Mouse (Mus musculus) hindbrain, embryonic 16.5 days (tissue): ENCODE results near the gene Zcchc13. TPM values are rescaled to one million over a fixed set of nuclear protein-coding genes. Genes with fewer than 3 reads are reported as not detected.

Experiments used
- ATAC-seq: fragments of 200-750 bp; cut with Nextera tagmentation; 2 replicates; pipeline ENCODE4 v1.8.0; 2017; ENCODE audit warnings: moderate TSS enrichment, moderate library complexity
- H3K27ac ChIP-seq: fragments of 300-500 bp; sonication (generic); 2 replicates; pipeline ENCODE4 v1.5.1; 2014; ENCODE audit warnings: low read depth, mild to moderate bottlenecking, control low read depth, low read length, moderate library complexity
- H3K27me3 ChIP-seq: fragments of 300-500 bp; sonication (generic); replicated peaks from 2 replicates; pipeline ENCODE4 v1.6.1; 2014; ENCODE audit warnings: low read length; ENCODE audit not compliant: control insufficient read depth, insufficient read depth
- H3K36me3 ChIP-seq: fragments of 300-500 bp; sonication (generic); 2 replicates; pipeline ENCODE4 v1.6.1; 2014; ENCODE audit warnings: mild to moderate bottlenecking, low read length, moderate library complexity, mixed read lengths; ENCODE audit not compliant: control insufficient read depth, insufficient read depth
- H3K4me1 ChIP-seq: fragments of 300-500 bp; sonication (generic); 2 replicates; pipeline ENCODE4 v1.6.1; 2014; ENCODE audit warnings: low read depth, low read length; ENCODE audit not compliant: control insufficient read depth, insufficient read depth
- H3K4me2 ChIP-seq: fragments of 300-500 bp; sonication (generic); 2 replicates; pipeline ENCODE4 v1.6.1; 2014; ENCODE audit warnings: mild to moderate bottlenecking, low read length, control low read depth, moderate library complexity
- H3K4me3 ChIP-seq: fragments of 300-500 bp; sonication (generic); 2 replicates; pipeline ENCODE4 v1.5.1; 2014; ENCODE audit warnings: mild to moderate bottlenecking, low read length, control low read depth, moderate library complexity
- H3K9ac ChIP-seq: fragments of 300-500 bp; sonication (generic); 2 replicates; pipeline ENCODE4 v1.6.1; 2014; ENCODE audit warnings: low read depth, mild to moderate bottlenecking, control low read depth, low read length, moderate library complexity
- H3K9me3 ChIP-seq: fragments of 300-500 bp; sonication (generic); 2 replicates; pipeline ENCODE4 v1.6.1; 2014; ENCODE audit warnings: mild to moderate bottlenecking, low read length, moderate library complexity; ENCODE audit not compliant: control insufficient read depth
- WGBS: fragments of 180-500 bp; shearing (Covaris S2); extraction: QIAGEN DNeasy Blood & Tissue Kit; methylation state at CpG from one replicate; pipeline ENCODE4 v1.1.7; 2014; 5-methylcytosine and 5-hydroxymethylcytosine counted together
- polyA plus RNA-seq: library from polyadenylated mRNA; unstranded; fragments of >200 nt; fragmentation: Nextera tagmentation; extraction: Ambion mirVana; gene quantifications from 2 replicates; pipeline ENCODE4 v1.2.1, GENCODE M21; 2015

The Zcchc13 gene
- polyA plus RNA-seq, 1 experiment from 2014 or later = not detected

GRCm38 (mm10) chrX:103624426-103625168, 5.8 kb upstream of the Zcchc13 start:
- Histone ChIP-seq H3K27ac (no peak overlapping the region), H3K9ac (no peak overlapping the region), H3K9me3 (no peaks in the 10 kb centered on the region), H3K4me2 (no peak overlapping the region), H3K4me3 (no peak overlapping the region), H3K27me3 (no peaks in the 10 kb centered on the region), H3K36me3 (no peaks in the 10 kb centered on the region), H3K4me1 (peaks cover 3% of the 10 kb centered on the region; the same call in 1 of the 2 replicates)
- ATAC-seq = no peak
- 26% methylated on average over 5 of the region's 5 CpGs for WGBS

DNA sequence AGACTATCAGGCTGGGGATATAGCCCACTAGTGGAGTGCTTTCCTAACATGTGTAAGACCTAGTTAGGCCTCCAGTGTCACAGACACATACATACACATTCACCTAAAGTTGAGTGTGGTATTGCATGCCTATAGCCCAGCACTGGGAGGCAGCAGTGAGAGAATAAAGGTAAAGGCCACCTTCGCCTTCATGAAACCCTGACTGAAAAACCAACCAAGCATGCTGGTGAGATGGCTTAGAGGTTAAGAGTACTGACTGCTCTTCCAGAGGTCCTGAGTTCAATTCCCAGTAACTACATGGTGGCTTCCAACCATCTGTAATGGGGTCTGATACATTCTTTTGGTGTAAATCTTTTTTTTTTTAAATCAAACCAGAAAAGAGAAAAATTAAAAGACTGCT, 1.5 kb upstream of the Zcchc13 start:
- Histone ChIP-seq H3K4me1 (no peaks in the 10 kb centered on the region), H3K9ac (no peak overlapping the region), H3K4me3 (no peak overlapping the region), H3K27me3 (peaks cover 2% of the 10 kb centered on the region; the same call in 1 of the 2 replicates), H3K27ac (no peak overlapping the region), H3K4me2 (no peak overlapping the region), H3K36me3 (no peaks in the 10 kb centered on the region), H3K9me3 (no peaks in the 10 kb centered on the region)
- ATAC-seq = no peak
- 53% methylated on average over 1 of the region's 1 CpGs for WGBS

GRCm38 (mm10) chrX:103633895-103634294, 3.5 kb downstream of the Zcchc13 start:
- H3K4me2 ChIP-seq = no peak overlapping the region
- no peaks in the 10 kb centered on the region for H3K36me3 ChIP-seq
- H3K9ac ChIP-seq = no peak overlapping the region
- H3K4me1 ChIP-seq = no peaks in the 10 kb centered on the region
- H3K4me3 ChIP-seq = no peak overlapping the region
- H3K27me3 ChIP-seq = peaks cover 5% of the 10 kb centered on the region
- H3K27ac ChIP-seq = no peak overlapping the region
- ATAC-seq = no peak
- H3K9me3 ChIP-seq = no peaks in the 10 kb centered on the region

- peaks cover 2% of the 10 kb centered on the region for H3K27me3 ChIP-seq
- ATAC-seq = no peak
Measured at GRCm38 (mm10) chrX:103636021-103636420, 5.6 kb downstream of the Zcchc13 start.

DNA sequence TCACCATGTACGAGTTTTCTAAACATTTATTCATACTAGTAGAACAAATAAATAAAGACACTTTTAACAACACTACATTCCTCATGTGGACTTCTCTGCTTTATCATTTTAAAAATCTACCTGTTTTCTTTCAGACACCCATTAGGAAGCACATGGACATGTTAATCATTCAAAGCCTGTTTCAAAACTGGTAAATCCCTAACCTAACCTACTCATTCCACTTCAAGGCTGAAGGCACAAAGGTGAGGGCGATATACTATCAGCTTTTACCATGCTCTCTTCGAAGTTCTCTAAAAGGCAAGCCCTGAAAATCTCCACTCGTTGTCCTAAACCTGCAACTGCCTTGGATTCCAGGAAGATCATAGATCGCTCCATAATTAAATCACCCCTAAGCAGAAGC, 8.2 kb downstream of the Zcchc13 start:
- WGBS = 84% methylated on average over 5 of the region's 5 CpGs
- peaks cover 2% of the 10 kb centered on the region for H3K27me3 ChIP-seq
- H3K4me1 ChIP-seq = no peaks in the 10 kb centered on the region
- H3K27ac ChIP-seq = no peak overlapping the region
- H3K36me3 ChIP-seq = no peaks in the 10 kb centered on the region
- H3K4me3 ChIP-seq = no peak overlapping the region
- H3K4me2 ChIP-seq = no peak overlapping the region
- no peak for ATAC-seq
- H3K9ac ChIP-seq = no peak overlapping the region
- no peaks in the 10 kb centered on the region for H3K9me3 ChIP-seq

More at GRCm38 (mm10) chrX:103636021-103636420, 5.6 kb downstream of the Zcchc13 start:
- H3K36me3 ChIP-seq = no peaks in the 10 kb centered on the region
- no peaks in the 10 kb centered on the region for H3K4me1 ChIP-seq
- H3K27ac ChIP-seq = no peak overlapping the region
- H3K4me3 ChIP-seq = no peak overlapping the region
- H3K9ac ChIP-seq = no peak overlapping the region
- H3K4me2 ChIP-seq = no peak overlapping the region
- no peaks in the 10 kb centered on the region for H3K9me3 ChIP-seq

- Histone ChIP-seq H3K27me3 (peaks cover 2% of the 10 kb centered on the region; the same call in 1 of the 2 replicates), H3K4me3 (no peak overlapping the region), H3K36me3 (no peaks in the 10 kb centered on the region), H3K4me1 (no peaks in the 10 kb centered on the region), H3K4me2 (no peak overlapping the region), H3K9me3 (no peaks in the 10 kb centered on the region), H3K9ac (no peak overlapping the region), H3K27ac (no peak overlapping the region)
- 82% methylated on average over 1 of the region's 1 CpGs for WGBS
- no peak for ATAC-seq
Measured at GRCm38 (mm10) chrX:103644301-103644700, 13.9 kb downstream of the Zcchc13 start.

DNA sequence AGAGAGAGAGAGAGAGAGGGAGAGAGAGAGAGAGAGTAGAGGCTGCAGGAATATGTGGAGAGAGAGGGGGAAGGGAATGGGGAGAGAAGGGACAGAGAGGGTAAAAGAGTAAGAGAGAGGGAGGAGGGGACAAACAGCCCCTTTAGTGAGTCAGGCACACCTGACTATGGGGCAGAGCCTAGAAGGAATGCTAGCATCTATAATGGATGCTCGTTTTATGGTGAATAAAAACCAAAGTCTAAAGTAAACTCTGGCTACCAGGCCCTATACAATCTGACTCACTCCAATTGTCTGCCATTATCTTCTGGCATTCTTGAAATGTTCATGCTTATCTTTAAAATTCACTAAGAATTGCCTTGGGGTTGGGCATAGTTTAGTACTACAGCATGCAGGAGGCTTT, 21.7 kb downstream of the Zcchc13 start:
- peaks cover 7% of the 10 kb centered on the region; the same call in 1 of the 2 replicates for H3K27me3 ChIP-seq

DNA sequence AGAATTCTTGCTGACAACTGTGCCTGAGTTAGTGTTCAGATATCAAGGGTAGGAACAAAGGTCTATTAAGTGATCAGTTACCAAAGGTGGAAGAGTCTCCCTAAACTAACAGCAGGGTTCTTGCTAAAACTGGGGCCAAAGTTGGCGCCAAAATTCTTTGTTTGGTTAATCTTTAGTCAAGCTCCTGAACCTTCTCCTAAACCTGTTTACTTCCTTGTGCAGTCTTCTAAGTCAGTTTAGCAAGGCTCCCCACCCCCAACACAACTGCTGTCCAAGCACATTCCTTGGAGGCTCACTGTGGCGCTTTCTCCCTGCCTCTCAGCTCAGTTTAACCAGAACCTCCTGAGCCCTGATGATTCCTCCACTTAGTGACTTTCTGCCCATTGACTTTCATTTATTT, 22.6 kb downstream of the Zcchc13 start:
- Histone ChIP-seq H3K4me2 (no peak overlapping the region), H3K4me3 (no peak overlapping the region), H3K27me3 (peaks cover 7% of the 10 kb centered on the region; the same call in 1 of the 2 replicates), H3K27ac (no peak overlapping the region), H3K36me3 (no peaks in the 10 kb centered on the region), H3K4me1 (no peaks in the 10 kb centered on the region), H3K9ac (no peak overlapping the region), H3K9me3 (no peaks in the 10 kb centered on the region)
- WGBS = 26% methylated on average over 2 of the region's 2 CpGs
- no peak for ATAC-seq

More for the DNA sequence above, 21.7 kb downstream of the Zcchc13 start:
- Histone ChIP-seq H3K27ac (no peak overlapping the region), H3K4me3 (no peak overlapping the region), H3K36me3 (no peaks in the 10 kb centered on the region), H3K9ac (no peak overlapping the region), H3K9me3 (no peaks in the 10 kb centered on the region), H3K4me1 (no peaks in the 10 kb centered on the region), H3K4me2 (no peak overlapping the region)
- 60% methylated on average over 1 of the region's 1 CpGs for WGBS
- no peak for ATAC-seq

GRCm38 (mm10) chrX:103658985-103659384, 28.6 kb downstream of the Zcchc13 start:
- Histone ChIP-seq H3K4me3 (no peak overlapping the region), H3K9ac (no peak overlapping the region), H3K27ac (no peak overlapping the region), H3K27me3 (peaks cover 9% of the 10 kb centered on the region), H3K9me3 (peaks cover 2% of the 10 kb centered on the region; the same call in 1 of the 2 replicates), H3K4me1 (no peaks in the 10 kb centered on the region), H3K36me3 (no peaks in the 10 kb centered on the region), H3K4me2 (no peak overlapping the region)
- 42% methylated on average over 4 of the region's 4 CpGs for WGBS
- no peak for ATAC-seq
